Mouse (Mus musculus) adrenal gland, postnatal 36 days (tissue): Measurements from ENCODE around the gene Scml4. TPM values are rescaled to one million over a fixed set of nuclear protein-coding genes. Genes with fewer than 3 reads are reported as not detected.

ENCODE experiments used
- DNase-seq, 2 experiments: peaks; one replicate each; pipeline ENCODE4 v3.0.0; 2021; ENCODE audit warnings: mixed read lengths in 1 of 2
- long read RNA-seq, 2 experiments: library from polyadenylated mRNA; stranded (forward); transcript quantifications; one replicate each; pipeline ENCODE4 v2.0.0; 2021; ENCODE audit warnings: borderline sequencing depth in 2 of 2
- total RNA-seq, 2 experiments: library from RNA; stranded (reverse); gene quantifications; 2 replicates each; pipeline ENCODE4 v1.2.3; 2021

The Scml4 gene
- 1 to 10 TPM; 2.4 to 4.1 TPM for total RNA-seq
- long read RNA-seq, experiment 1, full-length matches to known transcripts = 1 of 3 reads
- long read RNA-seq, experiment 1, partial matches to known transcripts = 0 of 3 reads
- long read RNA-seq, experiment 1, other reads (novel, unspliced or antisense) = 2 of 3 reads
- long read RNA-seq, experiment 2 = 0 reads

GRCm38 (mm10) chr10:42860159-42860911 is at the start of gene Scml4:
TSS of gene Scml4 (plus strand) at chr10:42860370.
- peak; percentile 5 to 49 for DNase-seq

- no peak for DNase-seq
These were observed 34.2 kb upstream of the Scml4 start for GRCm38 (mm10) chr10:42825923-42826322.

GRCm38 (mm10) chr10:42827155-42827554 is 33.0 kb upstream of the Scml4 start:
- no peak for DNase-seq

- DNase-seq = no peak
These were observed 30.2 kb upstream of the Scml4 start for GRCm38 (mm10) chr10:42830007-42830406.

- DNase-seq = peak in 1 of 2 experiments; percentile 17
These were observed 29.8 kb upstream of the Scml4 start for GRCm38 (mm10) chr10:42830409-42830808.

- no peak for DNase-seq
These were observed 27.5 kb upstream of the Scml4 start for GRCm38 (mm10) chr10:42832677-42833076.

GRCm38 (mm10) chr10:42833871-42834727 is 26.1 kb upstream of the Scml4 start:
- no peak for DNase-seq

GRCm38 (mm10) chr10:42838106-42838505 is 22.1 kb upstream of the Scml4 start:
- DNase-seq = no peak

GRCm38 (mm10) chr10:42838736-42839135 is 21.4 kb upstream of the Scml4 start:
- DNase-seq = no peak

GRCm38 (mm10) chr10:42840036-42840435 is 20.1 kb upstream of the Scml4 start:
- DNase-seq = no peak

- DNase-seq = peak; percentile 10 to 43
These were observed 18.5 kb upstream of the Scml4 start for GRCm38 (mm10) chr10:42841531-42842195.

GRCm38 (mm10) chr10:42842358-42842757 is 17.8 kb upstream of the Scml4 start:
- peak; percentile 79 to 88 for DNase-seq

- DNase-seq = peak in 1 of 2 experiments; percentile 24
These were observed 16.8 kb upstream of the Scml4 start for GRCm38 (mm10) chr10:42843416-42843815.

- no peak for DNase-seq
These were observed 14.7 kb upstream of the Scml4 start for GRCm38 (mm10) chr10:42845480-42845879.

- no peak for DNase-seq
These were observed 11.7 kb upstream of the Scml4 start for GRCm38 (mm10) chr10:42848179-42849080.

GRCm38 (mm10) chr10:42849081-42849400 is 11.1 kb upstream of the Scml4 start:
- DNase-seq = no peak

- no peak for DNase-seq
These were observed 5.3 kb upstream of the Scml4 start for GRCm38 (mm10) chr10:42854838-42855237.

- DNase-seq = peak in 1 of 2 experiments; percentile 43
These were observed 4.9 kb upstream of the Scml4 start for GRCm38 (mm10) chr10:42855250-42855649.

GRCm38 (mm10) chr10:42856574-42856973 is 3.6 kb upstream of the Scml4 start:
- no peak for DNase-seq

GRCm38 (mm10) chr10:42857021-42857420 is 3.1 kb upstream of the Scml4 start:
- DNase-seq = no peak

- DNase-seq = no peak
These were observed 400 bp upstream of the Scml4 start for GRCm38 (mm10) chr10:42859781-42860158.
